In the genomic region with DNA sequence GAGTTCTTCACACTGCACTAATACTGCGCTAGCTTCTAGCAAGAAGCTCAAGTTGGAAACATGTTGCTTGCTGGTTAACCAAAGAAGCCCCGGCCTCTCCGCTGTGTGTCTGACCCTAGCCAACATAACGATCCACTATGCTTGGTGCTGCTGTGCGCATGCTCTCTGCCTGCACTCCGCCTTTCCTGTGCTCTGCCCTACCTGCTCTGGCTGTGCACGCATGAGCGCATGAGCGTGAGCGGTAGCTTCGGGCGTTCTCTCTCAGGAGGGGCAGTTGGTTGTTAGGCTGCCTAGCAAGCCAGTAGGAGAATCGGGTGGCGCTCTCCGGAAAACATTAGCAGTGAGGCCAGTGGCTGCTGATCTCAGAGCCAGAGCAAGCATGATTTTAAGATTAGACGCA, we compare ENCODE assay signal across 10 mouse cellular contexts. TPM values are rescaled to one million over a fixed set of nuclear protein-coding genes. Genes with fewer than 3 reads are reported as not detected.
DNase-seq lines count a peak whose midpoint lies in the region; ATAC-seq and TF ChIP-seq lines count a peak whose summit lies in the region.
"Had no signal": no experiment of that assay in that cellular context is flagged by ENCODE, and none has a peak within 500 bp of the region (broad histone marks: within the 10 kb centered on the region; RNA-seq: fewer than 3 reads in every experiment).

No protein-coding gene starts in this region.

- H3K27me3 ChIP-seq in heart, postnatal 0 days (ENCODE audit: control insufficient read depth, insufficient read depth, low read length), result no peaks in the 10 kb centered on the region; the same call in 1 of the 2 replicates
- no peaks in the 10 kb centered on the region for H3K27me3 ChIP-seq in liver, embryonic 16.5 days (ENCODE audit: control insufficient read depth, insufficient read depth, low read depth, low read length)

- H3K4me3 ChIP-seq in heart, postnatal 0 days (ENCODE audit: low read depth, low read length), result no peak overlapping the region
- peak overlapping the region in 1 of 2 experiments; percentile 54; a peak in 2 of 4 replicates for H3K4me3 ChIP-seq in ES-E14 (ENCODE audit: insufficient read depth in 1 of 2, low read depth in 1 of 2, low read length in 2 of 2, poor library complexity in 1 of 2, severe bottlenecking in 1 of 2)
- no peak overlapping the region for H3K4me3 ChIP-seq in liver, embryonic 16.5 days (ENCODE audit: low read depth, low read length)
- H3K4me3 ChIP-seq: liver, embryonic 15.5 days had no signal

- in situ Hi-C loops in ES-E14 (cut with MboI; ENCODE audit: low sequenced_read_pairs in 2 of 2, unreplicated experiment in 2 of 2), result no loop called here

- ATAC-seq in heart, postnatal 0 days (ENCODE audit: insufficient read depth, low read depth), result no peak
- peak; percentile 25 to 42; a peak in 2 of 4 replicates for ATAC-seq in hematopoietic stem cell, adult 5-6 weeks (replicated peaks in 1 of 2; ENCODE audit: insufficient read depth in 1 of 2, low FRiP score in 2 of 2, low TSS enrichment in 1 of 2, low read depth in 1 of 2, poor library complexity in 2 of 2, severe bottlenecking in 2 of 2)
- ATAC-seq in liver, embryonic 16.5 days (ENCODE audit: low read depth), result peak; percentile 53
- ATAC-seq in erythroblast, adult 5-6 weeks (replicated peaks; ENCODE audit: low FRiP score, poor library complexity, severe bottlenecking), result no peak

- H3K4me1 ChIP-seq in heart, postnatal 0 days (ENCODE audit: control insufficient read depth, insufficient read depth), result 0 out of 2 replicates have a peak, but pooled peaks cover 3% of the 10 kb centered on the region
- peaks cover 4 to 9% of the 10 kb centered on the region in 2 experiments; a peak in 2 of 4 replicates for H3K4me1 ChIP-seq in ES-E14 (ENCODE audit: control insufficient read depth in 2 of 2, insufficient read depth in 2 of 2, low read length in 2 of 2, poor library complexity in 1 of 2)
- H3K4me1 ChIP-seq in liver, embryonic 16.5 days (ENCODE audit: control insufficient read depth, low read depth, low read length), result peaks cover 3% of the 10 kb centered on the region

- TF ChIP-seq EP300 in heart, postnatal 0 days (IDR thresholded peaks at IDR 0.05; ENCODE audit: low read depth), result no peak

- no peak for DNase-seq in heart, postnatal 0 days (ENCODE audit: low spot score)
- DNase-seq in heart, postnatal 14 days, result no peak
- peak; percentile 81 for DNase-seq in ES-E14 (ENCODE audit: low read depth, low spot score)
- DNase-seq in urinary bladder, adult 18-20 months (ENCODE audit: low spot score in 2 of 2), result no peak
- DNase-seq in frontal cortex, postnatal 10 days (ENCODE audit: low spot score in 2 of 2), result no peak
- DNase-seq: spleen, adult 18-20 months had no signal

- H3K4me2 ChIP-seq in heart, postnatal 0 days (ENCODE audit: low read depth, low read length), result peak overlapping the region; percentile 0; the same call in 1 of the 2 replicates
- H3K4me2 ChIP-seq in liver, embryonic 16.5 days (ENCODE audit: low read depth, low read length), result no peak overlapping the region
- H3K4me2 ChIP-seq: liver, embryonic 15.5 days had no signal

- intact Hi-C loops in heart, postnatal 14 days (cut with DNase I), result loop anchor here (5.0 kb wide), 2 partner anchors 102 to 207 kb away; no protein-coding TSS in a partner anchor

- WGBS in heart, postnatal 0 days, result 69% methylated on average over 16 of the region's 16 CpGs
- 68% methylated on average over 16 of the region's 16 CpGs for WGBS in liver, embryonic 16.5 days (ENCODE audit: insufficient replicate concordance)

- no peaks in the 10 kb centered on the region for H3K36me3 ChIP-seq in heart, postnatal 0 days (replicated peaks; ENCODE audit: control insufficient read depth, insufficient read depth, low read length)
- H3K36me3 ChIP-seq in ES-E14 (ENCODE audit: control insufficient read depth, insufficient read depth, low read length, poor library complexity, severe bottlenecking), result no peaks in the 10 kb centered on the region
- H3K36me3 ChIP-seq in liver, embryonic 16.5 days (ENCODE audit: control insufficient read depth, insufficient read depth), result no peaks in the 10 kb centered on the region
- H3K36me3 ChIP-seq: liver, embryonic 15.5 days had no signal

- no peak for TF ChIP-seq CTCF in heart, postnatal 0 days (IDR thresholded peaks at IDR 0.05; ENCODE audit: low read depth)

- H3K9me3 ChIP-seq in heart, postnatal 0 days (replicated peaks; ENCODE audit: control insufficient read depth, low read length), result no peaks in the 10 kb centered on the region
- no peaks in the 10 kb centered on the region for H3K9me3 ChIP-seq in ES-E14 (ENCODE audit: control insufficient read depth, insufficient read depth, low read depth, low read length)
- no peaks in the 10 kb centered on the region for H3K9me3 ChIP-seq in liver, embryonic 16.5 days (replicated peaks; ENCODE audit: control insufficient read depth, low read length)
- H3K9me3 ChIP-seq: liver, embryonic 15.5 days had no signal

- H3K9ac ChIP-seq in heart, postnatal 0 days (replicated peaks; ENCODE audit: low read depth, low read length), result no peak overlapping the region
- H3K9ac ChIP-seq in ES-E14 (ENCODE audit: insufficient read depth, low read depth, low read length, poor library complexity, severe bottlenecking), result no peak overlapping the region; the same call in 1 of the 2 replicates
- no peak overlapping the region for H3K9ac ChIP-seq in liver, embryonic 16.5 days (ENCODE audit: low read depth, low read length)
- H3K9ac ChIP-seq: liver, embryonic 15.5 days had no signal

- H3K27ac ChIP-seq in heart, postnatal 0 days (ENCODE audit: low read depth), result no peak overlapping the region
- no peak overlapping the region for H3K27ac ChIP-seq in ES-E14 (ENCODE audit: insufficient read depth, low read depth, low read length, poor library complexity, severe bottlenecking)
- no peak overlapping the region for H3K27ac ChIP-seq in liver, embryonic 16.5 days (ENCODE audit: low read length)
- H3K27ac ChIP-seq: liver, embryonic 15.5 days had no signal

TF ChIP-seq in ES-E14, 5 proteins besides CTCF, POLR2A, EP300 and RAD21:
- TF ChIP-seq CHD2 (IDR thresholded peaks at IDR 0.05; ENCODE audit: low read depth, low read length), result no peak

RNA-seq across cellular contexts. Expression of gene Yeats4, which starts 5.5 kb away (rescaled TPM):
- total RNA-seq in heart, postnatal 0 days (2014; rRNA removed; ENCODE audit: low replicate concordance), result 34.4 and 50.7 TPM in 2 replicates
- polyA plus RNA-seq in heart, postnatal 0 days (2015; fragmentation: Nextera tagmentation; extraction: Ambion mirVana), result 31.1 and 33.6 TPM in 2 replicates
- 10 to 100 TPM; 28.0 to 28.8 TPM for total RNA-seq in heart, postnatal 14 days (2021)
- 39.7 and 47.3 TPM in 2 replicates for total RNA-seq in ES-E14 (2012; rRNA removed)
- 116 and 171 TPM in 2 replicates for total RNA-seq in hematopoietic stem cell, adult 5-6 weeks (2017)
- 28.2 and 30.6 TPM in 2 replicates for polyA plus RNA-seq in liver, embryonic 16.5 days (2015; fragmentation: Nextera tagmentation; extraction: Ambion mirVana)
- total RNA-seq in erythroblast, adult 5-6 weeks (2015; ENCODE audit: low replicate concordance), result 25.9 and 28.6 TPM in 2 replicates
- 25.0 and 51.6 TPM in 2 replicates for total RNA-seq in erythroblast, adult 5-6 weeks (2017; ENCODE audit: low replicate concordance)

RNA-seq across cellular contexts. Expression of gene 9530003J23Rik, which starts 8.7 kb away (rescaled TPM):
- total RNA-seq in heart, postnatal 0 days (2014; rRNA removed; ENCODE audit: low replicate concordance), result not detected in 2 replicates
- polyA plus RNA-seq in heart, postnatal 0 days (2015; fragmentation: Nextera tagmentation; extraction: Ambion mirVana), result not detected in 2 replicates
- not detected for total RNA-seq in heart, postnatal 14 days (2021)
- total RNA-seq in ES-E14 (2012; rRNA removed), result not detected in 2 replicates
- total RNA-seq in hematopoietic stem cell, adult 5-6 weeks (2017), result not detected in 2 replicates
- polyA plus RNA-seq in liver, embryonic 16.5 days (2015; fragmentation: Nextera tagmentation; extraction: Ambion mirVana), result not detected in 2 replicates
- not detected in 2 replicates for total RNA-seq in erythroblast, adult 5-6 weeks (2015; ENCODE audit: low replicate concordance)
- 0.56 TPM in 1 of 2 replicates, not detected in the other for total RNA-seq in erythroblast, adult 5-6 weeks (2017; ENCODE audit: low replicate concordance)
- polyA plus RNA-seq: liver, embryonic 15.5 days had no signal

RNA-seq across cellular contexts. Expression of gene Lyz2, which starts 52.3 kb away (rescaled TPM):
- 37.1 and 40.6 TPM in 2 replicates for total RNA-seq in heart, postnatal 0 days (2014; rRNA removed; ENCODE audit: low replicate concordance)
- 54.7 and 61.6 TPM in 2 replicates for polyA plus RNA-seq in heart, postnatal 0 days (2015; fragmentation: Nextera tagmentation; extraction: Ambion mirVana)
- 10 to 100 TPM; 93.0 to 99.3 TPM for total RNA-seq in heart, postnatal 14 days (2021)
- total RNA-seq in ES-E14 (2012; rRNA removed), result 0.13 TPM in 1 of 2 replicates, not detected in the other
- total RNA-seq in hematopoietic stem cell, adult 5-6 weeks (2017), result 718 and 1,972 TPM in 2 replicates
- polyA plus RNA-seq in liver, embryonic 16.5 days (2015; fragmentation: Nextera tagmentation; extraction: Ambion mirVana), result 661 and 713 TPM in 2 replicates
- 2,691 and 2,758 TPM in 2 replicates for total RNA-seq in erythroblast, adult 5-6 weeks (2015; ENCODE audit: low replicate concordance)
- total RNA-seq in erythroblast, adult 5-6 weeks (2017; ENCODE audit: low replicate concordance), result 1,711 and 2,049 TPM in 2 replicates

Comparison
In these comparisons a context has a peak if more than half of its experiments do, and no peak if none do; other contexts are left out.
1. ATAC-seq: peak in hematopoietic stem cell, adult 5-6 weeks (2 of 2) and liver, embryonic 16.5 days (single experiment); none in heart, postnatal 0 days (single experiment) and erythroblast, adult 5-6 weeks (single experiment).
2. RNA of gene Lyz2, which starts 52.3 kb away (total RNA-seq): 1,711 to 2,758 TPM in erythroblast, adult 5-6 weeks, 718 to 1,972 TPM in hematopoietic stem cell, adult 5-6 weeks, 93.0 to 99.3 TPM in heart, postnatal 14 days and 37.1 to 40.6 TPM in heart, postnatal 0 days; 0.13 TPM in ES-E14; every median in the first group is over 10 times any median in the second.